Mouse (Mus musculus) hematopoietic multipotent progenitor cell, adult 10-12 weeks (in vitro differentiated cells): ENCODE measurements around the gene Nfe2. TPM values are rescaled to one million over a fixed set of nuclear protein-coding genes. Genes with fewer than 3 reads are reported as not detected.

Experiments
- polyA plus RNA-seq: library from polyadenylated mRNA; stranded (reverse); fragments of >175 nt; gene quantifications from 2 replicates; pipeline ENCODE4 v1.2.3, GENCODE M21; 2012; ENCODE audit warnings: low replicate concordance

Nfe2 gene
- polyA plus RNA-seq = 24.0 and 33.2 TPM in 2 replicates

GRCm38 (mm10) chr15:103257790-103258728 lies at the start of gene Nfe2:
Gene Nfe2, minus strand, starts transcription at chr15:103258403.

DNA sequence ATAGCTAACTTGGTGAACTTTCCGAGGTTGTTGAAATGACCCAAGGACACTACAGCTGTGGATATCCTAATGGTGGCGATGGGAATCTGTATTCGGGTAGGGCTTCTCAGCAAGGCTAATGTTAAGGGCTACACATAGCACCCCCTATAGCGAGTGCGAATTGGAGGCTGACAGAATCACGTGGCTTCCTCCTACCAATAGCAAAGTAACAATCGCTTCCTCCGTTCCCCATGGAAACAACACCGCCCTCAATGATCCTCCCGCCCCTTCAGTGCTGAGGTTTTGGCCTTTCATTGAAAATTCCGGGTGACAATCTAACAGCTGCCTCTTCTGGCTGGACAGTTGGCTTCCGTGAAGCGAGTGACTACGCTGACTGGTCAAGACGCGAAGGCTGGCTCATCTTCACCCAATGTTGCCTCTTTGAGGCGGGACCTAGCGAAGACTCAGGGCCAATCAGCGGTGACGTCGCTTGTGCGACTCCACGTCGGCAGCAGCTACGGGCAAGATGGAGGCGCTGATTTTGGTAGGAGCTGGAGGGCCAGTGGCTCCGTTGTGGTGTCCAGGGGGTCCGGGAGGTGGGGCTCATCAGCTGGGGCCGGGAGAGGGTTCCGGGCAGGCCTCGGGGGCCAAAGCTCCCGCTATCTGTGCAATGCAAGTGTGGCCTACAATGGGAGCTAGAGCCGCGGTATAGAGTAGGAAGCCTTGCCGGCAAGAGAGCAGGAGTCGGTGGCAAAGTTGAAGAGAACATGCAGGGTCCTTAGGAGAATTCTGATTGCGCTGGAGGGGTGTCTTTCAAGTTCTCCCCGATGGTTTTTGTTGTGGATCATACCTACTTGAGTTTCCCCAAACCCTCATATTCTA lies 14.4 kb upstream of the Nfe2 start, which contains the start of gene Copz1:
Gene Copz1, plus strand, starts transcription at position 296 of the 861 bp plus-strand sequence.

DNA sequence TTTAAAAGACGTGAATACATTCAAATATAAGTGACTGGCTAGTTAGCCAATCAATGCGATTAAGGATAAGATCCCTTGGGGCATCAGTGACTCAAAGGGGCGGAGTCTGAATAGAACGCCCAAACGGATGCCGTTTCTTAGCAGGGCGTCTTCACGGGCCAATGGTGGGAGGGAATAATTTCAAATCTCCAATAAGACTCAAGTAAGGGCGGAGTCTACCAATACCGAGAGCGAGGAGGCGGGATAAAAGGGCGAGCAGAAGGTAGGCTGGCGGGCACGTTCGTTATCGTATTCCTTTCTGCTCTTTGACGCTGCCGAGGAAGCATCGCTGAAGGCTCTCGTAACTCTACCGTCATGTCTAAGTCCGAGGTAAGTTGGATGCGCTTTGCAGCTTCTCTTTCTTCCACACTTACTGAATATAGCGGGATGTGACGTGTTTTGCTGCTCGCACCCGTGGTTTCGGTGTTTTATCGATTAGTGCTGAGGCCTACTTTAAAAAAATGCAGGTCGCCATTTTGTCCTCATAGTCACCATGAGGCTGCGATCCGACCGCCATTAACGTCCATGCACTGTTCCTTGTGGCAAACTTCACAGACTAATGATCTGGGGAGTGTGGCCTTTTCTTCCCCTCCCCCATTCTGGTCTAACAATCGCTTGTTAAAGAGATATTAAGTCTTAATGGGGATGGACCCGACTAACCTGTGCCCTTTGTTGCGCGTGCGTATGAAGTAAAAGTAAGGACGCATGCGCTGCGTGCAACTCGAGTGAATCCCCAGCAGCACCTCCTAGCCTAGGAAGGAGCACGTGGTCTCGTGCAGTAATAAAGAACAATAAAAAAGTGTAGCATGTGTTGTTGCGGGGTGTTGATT lies 17.8 kb downstream of the Nfe2 start, which contains the start of gene Hnrnpa1:
Gene Hnrnpa1, plus strand, starts transcription at position 273 of the 869 bp plus-strand sequence.

DNA sequence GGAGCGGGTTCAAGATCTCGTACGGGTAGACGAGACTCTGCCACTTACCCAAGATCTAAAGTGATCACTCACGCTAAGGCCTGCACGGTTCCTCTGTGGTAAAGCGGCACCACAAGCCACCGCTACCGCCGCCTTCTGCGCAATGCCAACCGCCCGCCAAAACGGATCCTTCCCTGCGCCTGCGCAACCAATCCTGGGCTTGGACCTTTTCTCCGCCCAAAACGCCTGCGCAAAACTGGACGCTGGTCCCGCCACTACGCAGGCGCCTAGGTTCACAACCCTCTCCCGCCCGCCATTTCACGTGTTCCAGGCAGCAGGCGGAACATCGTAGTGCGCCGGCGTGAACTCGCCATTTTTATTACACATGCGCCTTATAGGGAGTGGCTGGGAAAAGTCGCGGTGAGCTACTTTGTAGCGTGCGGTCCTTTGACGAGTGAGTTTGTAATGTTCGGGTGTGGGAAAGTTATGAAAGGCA lies 18.5 kb downstream of the Nfe2 start, which contains the start of gene Cbx5:
Gene Cbx5, minus strand, starts transcription at position 132 of the 475 bp plus-strand sequence.

Other genes starting within 250 kb of the Nfe2 start
- gene Hoxc4, start 239.5 kb downstream of the Nfe2 start, polyA plus RNA-seq = 0.72 and 2.6 TPM in 2 replicates
- gene Smug1, start 91.3 kb downstream of the Nfe2 start, polyA plus RNA-seq = 5.7 and 7.2 TPM in 2 replicates
- 1.2 and 3.2 TPM in 2 replicates for gene Cbx5, start 18.6 kb downstream of the Nfe2 start, polyA plus RNA-seq
- gene Hnrnpa1, start 18.0 kb downstream of the Nfe2 start, polyA plus RNA-seq = 40.2 and 80.3 TPM in 2 replicates
- gene Copz1, start 14.3 kb upstream of the Nfe2 start, polyA plus RNA-seq = 13.2 and 36.2 TPM in 2 replicates
- gene Gpr84, start 52.2 kb upstream of the Nfe2 start, polyA plus RNA-seq = 0.13 and 0.15 TPM in 2 replicates
- 180 and 361 TPM in 2 replicates for gene Zfp385a, start 81.7 kb upstream of the Nfe2 start, polyA plus RNA-seq
- 5.0 and 8.0 TPM in 2 replicates for gene Itga5, start 108.4 kb upstream of the Nfe2 start, polyA plus RNA-seq
- not detected in 2 replicates for gene Gtsf1, start 172.1 kb upstream of the Nfe2 start, polyA plus RNA-seq
- gene Gtsf2, start 190.1 kb upstream of the Nfe2 start, polyA plus RNA-seq = not detected in 2 replicates
- gene Nckap1l, start 195.4 kb upstream of the Nfe2 start, polyA plus RNA-seq = 24.4 and 46.7 TPM in 2 replicates
- 26.6 and 53.7 TPM in 2 replicates for gene Pde1b, start 244.6 kb upstream of the Nfe2 start, polyA plus RNA-seq